Mouse (Mus musculus): ENCODE results near the gene Tmem170b. TPM values are rescaled to one million over a fixed set of nuclear protein-coding genes. Genes with fewer than 3 reads are reported as not detected.

The Tmem170b gene
- polyA plus RNA-seq, 1 experiment from 2014 or later: 51.5 TPM

DNA sequence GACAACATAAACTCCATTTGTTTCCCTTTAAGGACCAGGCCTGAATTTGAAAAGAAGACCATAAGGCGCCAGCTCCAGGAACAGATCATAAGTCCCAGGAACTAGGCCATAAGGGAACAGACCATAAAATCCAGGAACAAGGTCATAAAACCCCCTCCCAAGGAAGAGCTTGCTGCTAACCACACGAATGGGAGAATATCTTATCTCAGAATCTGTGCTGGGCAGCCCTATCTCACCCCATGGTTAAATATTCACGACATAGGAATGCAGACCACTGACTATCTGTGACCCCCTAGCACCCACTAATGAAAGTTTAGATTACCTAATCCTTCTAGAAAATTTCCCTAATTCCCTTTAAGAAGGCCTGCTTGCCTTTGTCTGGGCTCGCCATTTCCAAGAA lies 20.8 kb upstream of the Tmem170b start:
- H3K4me1 ChIP-seq: no peaks in the 10 kb centered on the region
- H3K27me3 ChIP-seq (replicated peaks): no peaks in the 10 kb centered on the region
- H3K9me3 ChIP-seq: no peaks in the 10 kb centered on the region
- no peak overlapping the region for H3K27ac ChIP-seq
- H3K9ac ChIP-seq: no peak overlapping the region
- no peaks in the 10 kb centered on the region for H3K36me3 ChIP-seq (replicated peaks)
- H3K4me3 ChIP-seq: no peak overlapping the region
- whole genome bisulfite sequencing: 86% methylated on average over 4 of the region's 4 CpGs
- no peak for ATAC-seq (replicated peaks)
- no peak overlapping the region for H3K4me2 ChIP-seq

DNA sequence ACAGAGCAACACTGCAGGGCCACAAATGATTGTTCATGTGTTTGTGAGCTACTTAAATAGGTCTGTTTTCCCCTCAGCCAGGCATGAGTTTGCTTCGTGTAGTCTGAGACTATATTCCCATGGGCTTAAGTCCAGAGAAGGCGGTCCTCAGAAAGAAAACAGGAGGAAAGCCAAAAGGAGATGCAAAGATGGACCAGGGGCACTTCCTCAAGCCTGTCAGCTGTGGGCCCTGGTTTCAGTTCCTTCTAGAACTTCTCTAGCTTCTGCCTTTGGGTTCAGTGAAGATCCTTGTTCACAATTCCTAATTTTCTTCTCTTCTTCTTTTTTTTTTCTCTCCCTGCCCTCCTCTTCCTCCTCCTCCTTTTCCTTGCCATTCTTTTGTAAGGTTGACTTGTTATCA lies 9.0 kb upstream of the Tmem170b start:
- Histone ChIP-seq H3K4me1 (no peaks in the 10 kb centered on the region), H3K4me2 (no peak overlapping the region), H3K27me3 (replicated peaks) (no peaks in the 10 kb centered on the region), H3K9ac (no peak overlapping the region), H3K9me3 (no peaks in the 10 kb centered on the region), H3K36me3 (replicated peaks) (no peaks in the 10 kb centered on the region), H3K27ac (no peak overlapping the region), H3K4me3 (no peak overlapping the region)
- WGBS: 68% methylated on average over 2 of the region's 2 CpGs
- ATAC-seq (replicated peaks): no peak

GRCm38 (mm10) chr13:41599977-41600376 lies 5.7 kb upstream of the Tmem170b start:
- ATAC-seq (replicated peaks): no peak
- WGBS: 77% methylated on average over 4 of the region's 4 CpGs

DNA sequence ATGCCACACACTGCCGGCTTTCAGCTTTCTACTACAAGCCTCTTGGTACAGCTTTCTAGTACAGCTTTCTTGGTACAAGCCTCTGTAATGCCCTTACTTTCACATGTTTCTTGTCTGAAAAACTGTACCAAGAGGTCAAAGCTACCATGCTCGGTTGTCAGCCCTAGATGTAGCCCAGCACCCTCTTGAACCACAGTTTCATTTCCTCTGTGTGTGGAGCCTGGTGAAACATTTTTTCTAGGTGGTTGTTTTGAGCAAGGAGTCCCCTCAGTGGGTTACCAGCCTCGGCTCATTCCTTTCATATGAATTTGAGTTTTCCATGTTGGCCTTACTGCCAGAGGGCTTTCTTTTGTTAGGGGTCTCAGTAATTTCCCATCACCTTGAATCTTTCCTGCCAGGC lies 4.7 kb upstream of the Tmem170b start:
- Histone ChIP-seq H3K36me3 (replicated peaks) (no peaks in the 10 kb centered on the region), H3K9ac (no peak overlapping the region), H3K27ac (no peak overlapping the region), H3K9me3 (no peaks in the 10 kb centered on the region), H3K27me3 (replicated peaks) (no peaks in the 10 kb centered on the region), H3K4me2 (no peak overlapping the region), H3K4me1 (peaks cover 7% of the 10 kb centered on the region), H3K4me3 (no peak overlapping the region)
- 90% methylated on average over 3 of the region's 3 CpGs for WGBS
- ATAC-seq (replicated peaks): no peak

More at GRCm38 (mm10) chr13:41599977-41600376, 5.7 kb upstream of the Tmem170b start:
- peaks cover 5% of the 10 kb centered on the region for H3K4me1 ChIP-seq
- H3K9me3 ChIP-seq: no peaks in the 10 kb centered on the region
- no peak overlapping the region for H3K4me3 ChIP-seq
- H3K27ac ChIP-seq: no peak overlapping the region
- no peak overlapping the region for H3K4me2 ChIP-seq
- H3K36me3 ChIP-seq (replicated peaks): no peaks in the 10 kb centered on the region
- no peaks in the 10 kb centered on the region for H3K27me3 ChIP-seq (replicated peaks)
- no peak overlapping the region for H3K9ac ChIP-seq

DNA sequence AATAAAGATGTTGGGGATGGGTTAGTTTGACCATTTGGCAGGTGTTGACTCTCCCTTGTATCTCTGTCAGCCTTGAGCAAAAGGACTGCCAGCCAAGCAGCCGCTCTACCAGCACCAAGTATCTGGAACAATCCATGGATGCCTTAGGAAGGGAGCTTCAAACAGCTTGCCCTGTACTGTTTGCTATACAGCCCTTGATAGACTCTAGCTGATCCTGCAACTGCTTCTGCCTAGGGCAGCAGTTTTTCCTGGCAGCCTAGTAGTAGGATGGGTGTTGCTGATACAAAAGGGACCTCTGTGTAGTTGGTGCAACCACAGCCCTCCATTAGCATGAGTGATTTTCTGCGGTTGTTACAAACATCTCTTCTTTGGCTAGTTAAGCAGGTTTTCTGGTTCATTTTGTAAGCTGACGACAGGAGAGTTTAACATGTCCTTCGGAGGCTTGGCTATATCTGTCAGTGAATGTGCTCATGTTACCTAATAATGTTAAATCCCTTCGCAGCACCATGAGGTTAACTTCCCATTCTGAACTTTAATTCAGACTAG lies 1.7 kb upstream of the Tmem170b start:
- Histone ChIP-seq H3K4me1 (peaks cover 31% of the 10 kb centered on the region), H3K4me2 (no peak overlapping the region), H3K9ac (no peak overlapping the region), H3K36me3 (replicated peaks) (no peaks in the 10 kb centered on the region), H3K27me3 (replicated peaks) (no peaks in the 10 kb centered on the region), H3K9me3 (no peaks in the 10 kb centered on the region), H3K4me3 (no peak overlapping the region), H3K27ac (no peak overlapping the region)
- WGBS: 81% methylated on average over 5 of the region's 5 CpGs
- ATAC-seq (replicated peaks): no peak

GRCm38 (mm10) chr13:41606081-41607000 lies 634 bp downstream of the Tmem170b start:
- WGBS: 2% methylated on average over 51 of the region's 67 CpGs
- Histone ChIP-seq H3K27me3 (replicated peaks) (no peaks in the 10 kb centered on the region), H3K4me3 (peak overlapping the region; percentile 98), H3K4me2 (peak overlapping the region; percentile 80), H3K9me3 (no peaks in the 10 kb centered on the region), H3K36me3 (replicated peaks) (no peaks in the 10 kb centered on the region), H3K4me1 (peaks cover 37% of the 10 kb centered on the region), H3K27ac (peak overlapping the region; percentile 97), H3K9ac (peak overlapping the region; percentile 100)
- peak; percentile 71 for ATAC-seq (replicated peaks)

GRCm38 (mm10) chr13:41607589-41607988 lies 1.9 kb downstream of the Tmem170b start:
- Histone ChIP-seq H3K36me3 (replicated peaks) (no peaks in the 10 kb centered on the region), H3K9ac (peak overlapping the region; percentile 37), H3K4me3 (peak overlapping the region; percentile 98), H3K4me2 (peak overlapping the region; percentile 80), H3K4me1 (peaks cover 40% of the 10 kb centered on the region), H3K9me3 (no peaks in the 10 kb centered on the region), H3K27ac (0 out of 2 replicates have a peak overlapping the region, but pooled peaks have one; percentile 29), H3K27me3 (replicated peaks) (no peaks in the 10 kb centered on the region)
- no peak for ATAC-seq (replicated peaks)
- whole genome bisulfite sequencing: 40% methylated on average over 3 of the region's 3 CpGs

DNA sequence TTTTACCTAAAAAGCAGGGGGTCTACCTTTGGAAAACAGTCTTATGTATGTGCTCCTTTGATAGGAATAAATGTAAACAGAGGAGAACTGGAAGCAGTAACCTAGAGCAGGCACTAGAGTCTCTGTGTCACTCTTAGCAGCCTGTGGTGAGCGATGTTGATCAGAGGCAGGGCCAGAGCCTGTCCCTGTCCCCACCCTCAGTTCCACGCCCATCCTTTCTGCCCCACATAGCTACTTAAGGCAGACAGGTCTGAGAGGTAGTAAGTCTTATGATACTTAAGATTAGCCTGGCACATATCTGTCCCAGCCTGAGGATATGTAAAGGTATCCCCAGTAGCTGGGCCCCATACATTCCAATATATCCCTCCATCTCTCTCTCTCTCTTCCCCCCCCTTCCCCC lies 2.9 kb downstream of the Tmem170b start:
- H3K27ac ChIP-seq: no peak overlapping the region
- no peaks in the 10 kb centered on the region for H3K36me3 ChIP-seq (replicated peaks)
- H3K4me3 ChIP-seq: no peak overlapping the region
- WGBS: 71% methylated on average over 2 of the region's 2 CpGs
- H3K4me1 ChIP-seq: peaks cover 42% of the 10 kb centered on the region
- H3K27me3 ChIP-seq (replicated peaks): no peaks in the 10 kb centered on the region
- no peak overlapping the region for H3K9ac ChIP-seq
- H3K9me3 ChIP-seq: no peaks in the 10 kb centered on the region
- peak overlapping the region; percentile 80 for H3K4me2 ChIP-seq
- no peak for ATAC-seq (replicated peaks)

GRCm38 (mm10) chr13:41611046-41611445 lies 5.3 kb downstream of the Tmem170b start:
- no peak overlapping the region for H3K4me3 ChIP-seq
- peaks cover 44% of the 10 kb centered on the region for H3K4me1 ChIP-seq
- H3K27me3 ChIP-seq (replicated peaks): no peaks in the 10 kb centered on the region
- no peaks in the 10 kb centered on the region for H3K36me3 ChIP-seq (replicated peaks)
- no peak overlapping the region for H3K4me2 ChIP-seq
- 97% methylated on average over 1 of the region's 1 CpGs for whole genome bisulfite sequencing
- no peak overlapping the region for H3K9ac ChIP-seq
- no peaks in the 10 kb centered on the region for H3K9me3 ChIP-seq
- H3K27ac ChIP-seq: no peak overlapping the region
- no peak for ATAC-seq (replicated peaks)

- Histone ChIP-seq H3K27me3 (replicated peaks) (no peaks in the 10 kb centered on the region), H3K4me2 (no peak overlapping the region), H3K9ac (no peak overlapping the region), H3K27ac (no peak overlapping the region), H3K4me1 (0 out of 2 replicates have a peak, but pooled peaks cover 14% of the 10 kb centered on the region), H3K9me3 (no peaks in the 10 kb centered on the region), H3K4me3 (no peak overlapping the region), H3K36me3 (replicated peaks) (no peaks in the 10 kb centered on the region)
- no peak for ATAC-seq (replicated peaks)
- WGBS: 84% methylated on average over 2 of the region's 2 CpGs
Observed at GRCm38 (mm10) chr13:41614539-41614938, 8.8 kb downstream of the Tmem170b start.

- 0 out of 2 replicates have a peak, but pooled peaks cover 14% of the 10 kb centered on the region for H3K4me1 ChIP-seq
- 33% methylated on average over 5 of the region's 5 CpGs for WGBS
- H3K27me3 ChIP-seq (replicated peaks): no peaks in the 10 kb centered on the region
- no peak overlapping the region for H3K27ac ChIP-seq
- H3K9me3 ChIP-seq: no peaks in the 10 kb centered on the region
- no peak overlapping the region for H3K4me3 ChIP-seq
- H3K4me2 ChIP-seq: no peak overlapping the region
- no peak overlapping the region for H3K9ac ChIP-seq
- no peaks in the 10 kb centered on the region for H3K36me3 ChIP-seq (replicated peaks)
- 0 out of 2 replicates have a peak, but pooled peaks have one; percentile 17 for ATAC-seq (replicated peaks)
Observed at GRCm38 (mm10) chr13:41614982-41615381, 9.3 kb downstream of the Tmem170b start.

DNA sequence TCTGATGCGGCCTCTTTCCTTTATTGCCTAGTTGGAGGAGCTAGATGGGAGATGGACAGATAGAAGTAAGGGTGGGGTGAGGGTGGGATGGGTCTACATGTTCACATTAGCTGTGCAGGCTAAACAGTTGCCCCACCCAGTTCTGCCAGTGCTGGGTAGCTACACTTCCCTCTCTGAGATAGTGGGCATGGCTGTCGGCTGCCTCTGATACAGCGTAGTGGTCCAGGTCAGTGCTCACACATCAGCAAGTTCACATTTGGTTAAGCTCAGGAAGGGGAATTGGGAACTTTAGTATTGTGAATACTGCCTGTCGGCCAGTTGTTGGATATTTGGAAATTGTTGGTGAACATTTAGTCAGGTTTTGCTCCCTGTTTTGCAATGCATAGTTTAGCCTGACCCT lies 13.8 kb downstream of the Tmem170b start:
- no peak overlapping the region for H3K9ac ChIP-seq
- 0 out of 2 replicates have a peak, but pooled peaks cover 7% of the 10 kb centered on the region for H3K4me1 ChIP-seq
- H3K27me3 ChIP-seq (replicated peaks): no peaks in the 10 kb centered on the region
- H3K27ac ChIP-seq: no peak overlapping the region
- ATAC-seq (replicated peaks): no peak
- no peak overlapping the region for H3K4me2 ChIP-seq
- WGBS: 89% methylated on average over 4 of the region's 4 CpGs
- no peaks in the 10 kb centered on the region for H3K9me3 ChIP-seq
- no peaks in the 10 kb centered on the region for H3K36me3 ChIP-seq (replicated peaks)
- no peak overlapping the region for H3K4me3 ChIP-seq
